Mouse (Mus musculus) stomach, postnatal 0 days (tissue): ENCODE measurements at regions not wholly inside any gene's neighbourhood (a gene's known extent, or its start where the extent isn't known, plus 50 kb on each side); places are given as distances from the start of the nearest gene placed in this dataset.

Experiments
- ATAC-seq: fragments of 200-750 bp; cut with Nextera tagmentation; 2 replicates; pipeline ENCODE4 v1.8.0; 2017; ENCODE audit not compliant: low FRiP score, low TSS enrichment
- DNase-seq: peaks from one replicate; pipeline ENCODE4 v3.0.0-alpha.2; 2016; ENCODE audit warnings: low spot score
- H3K27ac ChIP-seq: fragments of 300-500 bp; sonication (generic); replicated peaks from 2 replicates; pipeline ENCODE4 v1.5.1; 2014; ENCODE audit warnings: mild to moderate bottlenecking, control low read depth
- H3K27me3 ChIP-seq: fragments of 300-500 bp; sonication (generic); 2 replicates; pipeline ENCODE4 v1.6.1; 2014; ENCODE audit warnings: low read length; ENCODE audit not compliant: control insufficient read depth, insufficient read depth
- H3K36me3 ChIP-seq: fragments of 300-500 bp; sonication (generic); 2 replicates; pipeline ENCODE4 v1.6.1; 2014; ENCODE audit warnings: low read length, mixed read lengths; ENCODE audit not compliant: control insufficient read depth, insufficient read depth
- H3K4me1 ChIP-seq: fragments of 300-500 bp; sonication (generic); replicated peaks from 2 replicates; pipeline ENCODE4 v1.6.1; 2014; ENCODE audit warnings: antibody characterized with exemption; ENCODE audit not compliant: control insufficient read depth, insufficient read depth
- H3K4me2 ChIP-seq: fragments of 300-500 bp; sonication (generic); replicated peaks from 2 replicates; pipeline ENCODE4 v1.6.1; 2014; ENCODE audit warnings: low read depth, mild to moderate bottlenecking, control low read depth, moderate library complexity
- H3K4me3 ChIP-seq: fragments of 300-500 bp; sonication (generic); 2 replicates; pipeline ENCODE4 v1.5.1; 2014; ENCODE audit warnings: low read depth, low read length, control low read depth
- H3K9ac ChIP-seq: fragments of 300-500 bp; sonication (generic); 2 replicates; pipeline ENCODE4 v1.6.1; 2014; ENCODE audit warnings: mild to moderate bottlenecking, low read length, control low read depth, mixed read lengths
- H3K9me3 ChIP-seq: fragments of 300-500 bp; sonication (generic); 2 replicates; pipeline ENCODE4 v1.6.1; 2016; ENCODE audit warnings: low read length; ENCODE audit not compliant: control insufficient read depth
- CTCF ChIP-seq: IDR thresholded peaks from 2 replicates; pipeline ENCODE4 v1.5.1; 2016; ENCODE audit warnings: antibody characterized with exemption, low read depth, mild to moderate bottlenecking, moderate library complexity
- EP300 ChIP-seq: optimal IDR thresholded peaks from 2 replicates; pipeline ENCODE3; 2016; ENCODE audit warnings: antibody characterized with exemption
- WGBS: fragments of 180-500 bp; shearing (Covaris S2); extraction: QIAGEN DNeasy Blood & Tissue Kit; methylation state at CpG from one replicate; pipeline ENCODE4 v1.1.7; 2014; 5-methylcytosine and 5-hydroxymethylcytosine counted together

- ATAC-seq = no peak
- Histone ChIP-seq H3K4me1 (no peaks in the 10 kb centered on the region), H3K36me3 (no peaks in the 10 kb centered on the region), H3K27ac (no peak overlapping the region), H3K4me3 (no peak overlapping the region), H3K9ac (no peak overlapping the region), H3K4me2 (no peak overlapping the region), H3K27me3 (no peaks in the 10 kb centered on the region), H3K9me3 (no peaks in the 10 kb centered on the region)
- 65% methylated on average over 5 of the region's 5 CpGs for WGBS
- TF ChIP-seq CTCF (no peak), EP300 (no peak)
- no peak for DNase-seq
Observed at GRCm38 (mm10) chr10:111834280-111834679, 138.2 kb upstream of the Krr1 start.

- Histone ChIP-seq H3K4me3 (no peak overlapping the region), H3K4me1 (no peaks in the 10 kb centered on the region), H3K9ac (no peak overlapping the region), H3K27me3 (no peaks in the 10 kb centered on the region), H3K27ac (0 out of 2 replicates have a peak overlapping the region, but pooled peaks have one; percentile 25), H3K36me3 (no peaks in the 10 kb centered on the region), H3K9me3 (no peaks in the 10 kb centered on the region), H3K4me2 (no peak overlapping the region)
- peak; percentile 65 for DNase-seq
- ATAC-seq = peak; percentile 84
- whole genome bisulfite sequencing = 49% methylated on average over 11 of the region's 11 CpGs
- TF ChIP-seq CTCF (no peak), EP300 (no peak)
Observed at GRCm38 (mm10) chr10:111834925-111835823, 137.3 kb upstream of the Krr1 start.

DNA sequence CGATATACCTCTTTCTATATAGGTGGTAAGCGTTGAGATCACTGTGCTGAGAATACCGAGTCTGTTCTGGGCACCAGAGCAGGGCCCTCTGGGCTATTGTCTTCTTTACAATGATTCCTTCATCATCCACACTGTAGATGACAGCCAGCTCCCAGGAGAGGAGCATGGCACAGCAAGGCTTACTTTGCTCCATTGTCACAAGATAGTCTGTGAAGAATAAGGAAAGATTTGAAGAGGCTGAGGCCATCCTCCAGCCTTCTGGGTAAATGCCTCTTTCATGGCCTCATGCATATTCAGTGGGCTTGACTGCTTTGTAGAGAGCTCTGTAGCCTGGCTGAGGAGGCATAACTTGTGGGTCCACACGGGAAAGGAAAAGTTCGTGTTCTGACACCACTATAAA lies 136.3 kb upstream of the Krr1 start:
- Histone ChIP-seq H3K4me3 (no peak overlapping the region), H3K4me2 (no peak overlapping the region), H3K27ac (no peak overlapping the region; the same call in 1 of the 2 replicates), H3K4me1 (no peaks in the 10 kb centered on the region), H3K36me3 (no peaks in the 10 kb centered on the region), H3K9me3 (no peaks in the 10 kb centered on the region), H3K27me3 (no peaks in the 10 kb centered on the region), H3K9ac (no peak overlapping the region)
- TF ChIP-seq EP300 (no peak), CTCF (no peak)
- 64% methylated on average over 5 of the region's 5 CpGs for WGBS
- ATAC-seq (no peak), DNase-seq (no peak)

DNA sequence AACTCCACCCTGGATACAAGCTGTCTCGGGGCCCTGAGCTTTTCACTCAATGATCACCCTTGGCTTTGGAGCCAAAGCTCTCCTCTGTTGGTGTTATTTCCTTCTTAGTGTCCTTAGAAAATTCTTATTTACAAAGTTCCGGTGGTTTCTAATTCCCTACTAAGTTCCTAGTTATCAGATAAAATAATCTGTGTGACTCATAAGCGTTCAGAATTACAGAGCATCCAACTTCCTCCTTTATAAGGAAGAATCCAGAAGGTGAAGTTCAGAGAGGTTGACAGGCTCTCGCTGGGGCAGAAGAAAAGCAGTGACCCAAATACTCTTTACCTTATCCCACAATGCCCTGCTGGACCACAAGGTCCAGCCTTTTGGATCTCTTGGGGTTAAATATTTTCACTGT lies 135.7 kb upstream of the Krr1 start:
- H3K27ac ChIP-seq = 0 out of 2 replicates have a peak overlapping the region, but pooled peaks have one; percentile 26
- H3K4me1 ChIP-seq = no peaks in the 10 kb centered on the region
- ATAC-seq (peak; percentile 82), DNase-seq (no peak)
- TF ChIP-seq CTCF (no peak), EP300 (no peak)
- WGBS = 40% methylated on average over 4 of the region's 4 CpGs
- H3K36me3 ChIP-seq = no peaks in the 10 kb centered on the region
- H3K27me3 ChIP-seq = no peaks in the 10 kb centered on the region
- H3K9ac ChIP-seq = no peak overlapping the region
- H3K4me3 ChIP-seq = no peak overlapping the region
- H3K9me3 ChIP-seq = no peaks in the 10 kb centered on the region
- H3K4me2 ChIP-seq = no peak overlapping the region

DNA sequence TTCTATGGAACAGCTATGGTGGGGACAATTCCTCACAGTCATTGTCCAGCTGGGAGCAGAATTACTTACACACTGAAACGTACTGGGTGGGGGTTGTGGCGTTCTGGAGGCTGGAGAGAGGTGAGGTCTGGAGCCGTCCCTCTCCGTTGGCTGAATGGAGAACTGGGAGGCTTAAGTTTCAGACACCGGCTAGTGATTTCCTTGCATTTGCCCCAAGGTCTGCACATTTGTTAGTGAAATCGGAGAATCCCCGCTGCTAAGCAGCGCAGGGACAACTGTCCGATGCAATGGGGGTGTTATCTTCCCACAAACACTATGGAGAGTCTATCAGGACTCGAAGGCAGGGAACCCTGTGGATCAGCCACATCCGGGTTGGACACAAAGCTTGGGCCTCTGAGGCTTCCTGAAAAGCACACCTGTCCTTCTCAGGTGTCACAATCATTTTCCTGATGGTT lies 130.1 kb upstream of the Krr1 start:
- Histone ChIP-seq H3K27me3 (no peaks in the 10 kb centered on the region), H3K4me1 (no peaks in the 10 kb centered on the region), H3K4me2 (no peak overlapping the region), H3K27ac (no peak overlapping the region), H3K36me3 (no peaks in the 10 kb centered on the region), H3K9me3 (no peaks in the 10 kb centered on the region), H3K9ac (no peak overlapping the region), H3K4me3 (no peak overlapping the region)
- no peak for TF ChIP-seq EP300
- no peak for TF ChIP-seq CTCF
- ATAC-seq = no peak
- 70% methylated on average over 11 of the region's 11 CpGs for WGBS
- DNase-seq = no peak

DNA sequence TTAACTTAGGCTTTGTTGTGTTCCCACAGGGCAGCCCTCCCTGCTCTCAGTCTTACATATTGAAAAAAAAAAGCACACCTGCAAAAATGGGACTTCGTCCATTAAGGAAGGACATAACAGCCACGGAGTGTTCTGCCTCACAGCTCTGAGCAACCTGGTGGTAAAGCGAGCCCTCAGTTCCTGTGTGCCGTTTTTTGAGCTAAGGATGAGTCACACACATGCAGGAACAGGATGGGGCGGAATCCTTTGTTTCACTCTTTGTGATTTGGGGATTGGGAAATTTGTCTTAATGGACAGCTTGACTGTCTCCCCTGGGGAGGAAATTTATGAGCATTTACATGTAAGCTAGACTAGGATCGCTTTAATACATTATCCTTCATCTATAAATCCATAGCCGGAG lies 129.6 kb upstream of the Krr1 start:
- no peaks in the 10 kb centered on the region for H3K4me1 ChIP-seq
- H3K36me3 ChIP-seq = no peaks in the 10 kb centered on the region
- no peak overlapping the region for H3K9ac ChIP-seq
- WGBS = 55% methylated on average over 7 of the region's 7 CpGs
- no peaks in the 10 kb centered on the region for H3K27me3 ChIP-seq
- H3K4me2 ChIP-seq = no peak overlapping the region
- no peaks in the 10 kb centered on the region for H3K9me3 ChIP-seq
- ATAC-seq (no peak), DNase-seq (no peak)
- no peak for TF ChIP-seq CTCF
- no peak for TF ChIP-seq EP300
- H3K27ac ChIP-seq = no peak overlapping the region
- H3K4me3 ChIP-seq = no peak overlapping the region
